Mouse (Mus musculus) forebrain, embryonic 10.5 days (tissue): ENCODE measurements around the gene Daam1. TPM values are rescaled to one million over a fixed set of nuclear protein-coding genes. Genes with fewer than 3 reads are reported as not detected.

Experiments used
- DNase-seq: peaks from one replicate; pipeline ENCODE4 v3.0.0-alpha.2; 2017; ENCODE audit warnings: low spot score; ENCODE audit errors: extremely low spot score
- H3K27ac ChIP-seq: fragments of 300-500 bp; sonication (generic); 2 replicates; pipeline ENCODE4 v1.5.1; 2016; ENCODE audit warnings: mild to moderate bottlenecking
- H3K27me3 ChIP-seq: fragments of 300-500 bp; sonication (generic); 2 replicates; pipeline ENCODE4 v1.6.1; 2016; ENCODE audit warnings: mild to moderate bottlenecking; ENCODE audit not compliant: poor library complexity, severe bottlenecking
- H3K36me3 ChIP-seq: fragments of 300-500 bp; sonication (generic); replicated peaks from 2 replicates; pipeline ENCODE4 v1.6.1; 2016; ENCODE audit warnings: mild to moderate bottlenecking, moderate library complexity
- H3K4me1 ChIP-seq: fragments of 300-500 bp; sonication (generic); 2 replicates; pipeline ENCODE4 v1.6.1; 2016
- H3K4me3 ChIP-seq: fragments of 300-500 bp; sonication (generic); 2 replicates; pipeline ENCODE4 v1.5.1; 2016; ENCODE audit warnings: mild to moderate bottlenecking, moderate library complexity
- H3K9me3 ChIP-seq: fragments of 300-500 bp; sonication (generic); 2 replicates; pipeline ENCODE4 v1.6.1; 2016; ENCODE audit warnings: mild to moderate bottlenecking, moderate library complexity
- WGBS: fragments of 180-500 bp; shearing (Covaris S2); methylation state at CpG from one replicate; pipeline ENCODE4 v1.1.7; 2016; 5-methylcytosine and 5-hydroxymethylcytosine counted together
- polyA plus RNA-seq: library from polyadenylated mRNA; unstranded; fragments of >200 nt; fragmentation: Nextera tagmentation; extraction: Ambion mirVana; gene quantifications from 2 replicates; pipeline ENCODE4 v1.2.1, GENCODE M21; 2016

Gene Daam1
- polyA plus RNA-seq, 1 experiment from 2014 or later, result 7.7 TPM

DNA sequence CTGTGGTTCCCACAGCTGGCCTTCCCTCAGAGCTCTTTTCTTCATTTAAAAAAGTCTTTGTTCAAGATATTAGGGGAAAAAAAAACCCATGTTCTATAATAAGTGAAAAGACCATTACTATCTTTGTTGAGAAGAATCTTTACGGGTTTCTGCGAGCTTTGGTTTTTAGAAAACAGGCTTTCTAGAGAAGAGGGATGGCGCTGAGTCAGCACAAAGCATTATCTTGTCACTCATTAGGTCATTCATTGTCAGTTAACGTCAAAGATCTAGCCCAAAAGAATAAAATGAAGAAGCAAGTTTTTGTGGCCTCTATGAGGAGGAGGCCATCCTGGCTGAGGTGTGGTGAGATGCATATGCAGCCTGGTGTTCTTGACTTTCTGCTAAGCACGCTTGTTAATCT, 78.1 kb downstream of the Daam1 start:
- Histone ChIP-seq H3K36me3 (no peaks in the 10 kb centered on the region), H3K4me3 (no peak overlapping the region), H3K27me3 (no peaks in the 10 kb centered on the region), H3K4me1 (peaks cover 23% of the 10 kb centered on the region), H3K9me3 (no peaks in the 10 kb centered on the region), H3K27ac (no peak overlapping the region)
- WGBS, result 88% methylated on average over 5 of the region's 5 CpGs
- DNase-seq, result no peak

DNA sequence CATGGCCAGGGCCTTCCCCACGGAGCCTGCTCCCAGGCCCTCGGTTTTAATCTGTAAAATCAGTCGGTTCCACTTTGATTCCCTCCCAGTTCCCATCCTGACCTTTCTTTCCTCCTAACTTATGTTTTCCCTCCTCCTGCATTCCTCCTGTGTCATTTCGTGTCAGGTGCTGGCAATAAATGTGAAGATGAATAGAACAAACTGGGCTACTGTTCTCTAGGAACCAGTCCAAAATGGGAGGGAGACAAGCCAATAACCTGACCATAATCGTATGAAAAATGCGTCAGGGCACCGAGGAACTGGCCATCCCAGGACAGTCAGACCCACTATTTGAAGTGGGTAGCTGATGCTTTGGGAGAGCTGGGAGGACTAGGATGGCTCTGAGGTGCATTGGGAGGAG, 79.4 kb downstream of the Daam1 start:
- 78% methylated on average over 7 of the region's 7 CpGs for WGBS

DNA sequence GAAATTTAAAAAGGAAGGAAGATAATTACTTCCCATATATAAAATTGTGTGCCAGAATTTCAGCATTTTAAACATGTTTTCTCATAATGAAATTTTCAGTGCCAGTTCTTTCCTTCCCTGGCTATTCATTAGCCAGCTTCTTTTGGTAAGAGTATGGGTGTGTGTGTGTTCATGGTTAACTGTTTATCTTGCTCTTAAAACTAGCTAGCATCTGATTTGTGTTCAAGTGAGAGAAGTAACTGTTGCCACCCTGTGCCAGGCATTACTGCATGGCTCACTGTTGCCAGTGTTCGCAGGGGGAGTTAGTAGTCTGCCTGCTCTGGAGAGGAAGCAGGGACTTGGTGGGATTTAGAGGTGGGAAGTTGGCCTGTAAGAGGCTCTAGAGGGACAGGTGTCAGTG, 81.4 kb downstream of the Daam1 start:
- Histone ChIP-seq H3K9me3 (no peaks in the 10 kb centered on the region), H3K27me3 (no peaks in the 10 kb centered on the region), H3K27ac (no peak overlapping the region), H3K4me1 (peaks cover 18% of the 10 kb centered on the region), H3K36me3 (peaks cover 18% of the 10 kb centered on the region), H3K4me3 (no peak overlapping the region)
- 91% methylated on average over 1 of the region's 1 CpGs for WGBS
- DNase-seq, result no peak

More for the DNA sequence above, 79.4 kb downstream of the Daam1 start:
- Histone ChIP-seq H3K36me3 (no peaks in the 10 kb centered on the region), H3K27me3 (no peaks in the 10 kb centered on the region), H3K4me3 (no peak overlapping the region), H3K27ac (no peak overlapping the region), H3K4me1 (peaks cover 29% of the 10 kb centered on the region), H3K9me3 (no peaks in the 10 kb centered on the region)
- no peak for DNase-seq

DNA sequence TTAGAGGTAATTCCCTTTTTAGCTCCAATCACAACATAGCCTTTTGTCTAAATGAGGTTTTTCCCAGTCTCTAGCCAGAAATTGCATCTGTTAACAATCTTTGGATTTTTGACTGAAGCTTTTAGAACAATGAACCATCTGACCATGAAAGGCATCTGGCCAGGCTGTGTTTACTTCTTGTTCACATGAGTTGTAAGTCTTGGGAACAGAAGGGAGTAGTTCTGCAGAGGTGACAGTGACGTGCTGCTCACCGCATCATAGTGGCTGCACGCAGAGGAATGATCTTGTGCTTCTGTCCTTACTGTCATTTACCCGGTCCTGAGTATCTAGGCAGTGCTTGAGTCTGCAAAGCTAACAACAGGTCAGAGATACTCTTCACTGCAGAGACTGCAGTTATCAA, 88.3 kb downstream of the Daam1 start:
- DNase-seq, result no peak
- Histone ChIP-seq H3K4me3 (no peak overlapping the region), H3K9me3 (no peaks in the 10 kb centered on the region), H3K36me3 (peaks cover 23% of the 10 kb centered on the region), H3K27ac (no peak overlapping the region), H3K27me3 (no peaks in the 10 kb centered on the region), H3K4me1 (peaks cover 44% of the 10 kb centered on the region)
- 88% methylated on average over 4 of the region's 4 CpGs for WGBS

DNA sequence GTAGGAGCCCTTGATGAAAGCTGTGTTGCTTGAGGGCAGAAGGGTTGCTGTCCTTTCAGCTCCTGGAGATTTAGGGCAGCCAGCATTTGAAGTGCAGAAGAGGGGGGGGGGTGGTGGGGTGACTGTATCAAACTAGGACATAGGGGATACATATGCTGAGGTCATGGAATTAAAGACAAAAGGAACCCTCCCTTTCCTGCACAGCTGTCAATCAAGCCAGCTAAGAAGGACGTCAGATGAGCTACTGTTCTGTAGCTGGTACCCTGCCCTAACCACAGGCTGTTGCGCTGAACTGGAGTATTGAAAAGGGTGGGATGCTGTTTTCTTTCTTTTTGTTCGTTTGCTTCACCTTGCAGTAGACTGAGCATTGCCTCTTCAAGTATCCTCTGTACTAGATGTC, 89.1 kb downstream of the Daam1 start:
- DNase-seq, result no peak
- H3K27ac ChIP-seq, result no peak overlapping the region
- peaks cover 41% of the 10 kb centered on the region for H3K4me1 ChIP-seq
- no peak overlapping the region for H3K4me3 ChIP-seq
- H3K36me3 ChIP-seq, result peaks cover 23% of the 10 kb centered on the region
- 57% methylated on average over 3 of the region's 3 CpGs for WGBS
- no peaks in the 10 kb centered on the region for H3K27me3 ChIP-seq
- no peaks in the 10 kb centered on the region for H3K9me3 ChIP-seq

DNA sequence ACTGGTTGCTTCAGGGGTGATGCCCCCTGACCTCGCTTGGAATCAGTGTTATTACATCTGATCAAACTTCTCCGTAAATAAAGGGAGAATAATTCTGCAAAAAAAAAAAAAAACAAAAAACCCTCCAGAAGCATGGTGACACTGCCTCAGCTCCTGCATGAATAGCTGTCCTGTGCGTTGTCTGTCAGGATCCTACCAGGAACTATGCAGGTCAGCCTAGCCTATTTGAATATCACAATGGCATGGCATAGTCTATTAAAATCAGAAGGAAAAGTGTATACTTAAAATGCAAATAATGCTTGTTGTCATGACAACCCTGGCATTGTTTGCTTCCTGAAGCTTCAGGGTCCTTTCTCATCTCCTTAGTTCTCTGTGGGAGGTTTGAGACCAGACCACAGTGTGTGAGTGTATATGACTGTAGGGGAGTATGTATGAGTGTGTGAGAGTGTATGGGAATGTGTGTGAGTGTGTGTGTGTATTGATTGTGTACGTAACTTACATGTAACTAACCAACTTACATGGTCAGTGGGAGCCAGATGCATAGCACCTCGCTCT, 92.0 kb downstream of the Daam1 start:
- WGBS, result 85% methylated on average over 5 of the region's 5 CpGs
- H3K27me3 ChIP-seq, result no peaks in the 10 kb centered on the region
- DNase-seq, result no peak
- no peaks in the 10 kb centered on the region for H3K36me3 ChIP-seq
- H3K4me1 ChIP-seq, result peaks cover 51% of the 10 kb centered on the region
- H3K27ac ChIP-seq, result no peak overlapping the region
- H3K4me3 ChIP-seq, result no peak overlapping the region
- H3K9me3 ChIP-seq, result no peaks in the 10 kb centered on the region

DNA sequence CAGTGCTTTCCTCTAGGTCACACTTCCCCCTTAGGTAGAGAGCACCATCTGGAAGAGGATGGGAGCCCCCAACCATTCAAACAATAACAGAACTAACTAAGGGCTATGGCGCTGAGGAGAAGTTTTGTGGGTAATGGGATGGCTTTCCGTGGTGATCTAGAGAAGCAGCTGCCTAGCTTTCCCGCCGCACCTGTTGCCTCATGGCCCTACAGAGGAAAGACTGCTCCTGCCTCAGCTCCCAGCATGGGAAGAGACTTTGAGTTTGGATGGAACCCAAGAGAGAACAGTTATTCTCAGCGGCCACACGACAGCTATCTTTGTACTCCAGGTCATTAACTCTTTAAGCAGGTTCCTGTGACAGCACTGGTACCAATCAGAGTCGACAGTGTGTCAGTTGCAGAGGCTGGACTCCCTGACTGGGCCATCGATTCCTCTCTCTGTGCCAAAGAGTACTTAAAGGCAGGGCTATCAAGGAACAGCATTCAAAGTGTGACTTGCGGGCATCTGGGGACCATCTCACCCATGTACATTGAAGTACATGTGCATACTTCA, 94.2 kb downstream of the Daam1 start:
- H3K27ac ChIP-seq, result no peak overlapping the region
- no peaks in the 10 kb centered on the region for H3K27me3 ChIP-seq
- no peak for DNase-seq
- 94% methylated on average over 9 of the region's 9 CpGs for WGBS
- H3K4me3 ChIP-seq, result no peak overlapping the region
- H3K9me3 ChIP-seq, result no peaks in the 10 kb centered on the region
- no peaks in the 10 kb centered on the region for H3K36me3 ChIP-seq
- peaks cover 41% of the 10 kb centered on the region for H3K4me1 ChIP-seq

DNA sequence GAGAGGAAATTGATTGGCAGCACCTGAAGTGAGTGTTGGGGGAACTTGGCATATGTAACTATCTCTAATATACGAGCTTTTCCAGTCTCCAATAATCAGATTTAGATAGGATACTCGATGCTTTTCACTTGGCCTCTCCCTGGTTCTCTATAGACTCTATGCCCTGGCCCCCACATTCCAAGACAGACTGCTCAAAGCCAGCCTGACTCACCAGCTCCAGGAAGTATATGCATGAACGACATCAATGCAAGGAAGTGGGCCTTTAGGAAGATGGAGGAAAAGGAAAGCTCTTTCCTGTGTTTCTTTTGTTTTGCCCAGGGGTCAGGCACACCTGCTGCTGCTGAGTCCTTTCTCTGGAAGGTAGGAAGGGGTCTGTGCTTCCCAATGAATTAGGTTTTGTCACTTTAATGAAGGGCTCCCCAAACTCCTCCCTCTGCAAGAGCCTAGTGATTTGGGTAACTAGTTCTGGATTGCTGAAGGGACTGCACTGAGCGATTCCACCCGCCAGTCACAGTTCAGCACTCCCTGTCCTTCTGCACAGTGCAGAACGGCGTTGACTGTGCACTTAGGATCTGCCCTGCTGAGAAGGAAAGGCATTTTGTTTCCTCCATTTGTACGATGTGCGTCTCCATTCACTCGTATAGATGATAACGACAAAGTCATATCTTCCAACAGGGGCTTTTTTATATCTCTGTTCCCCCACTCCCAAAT, 95.3 kb downstream of the Daam1 start:
- Histone ChIP-seq H3K27me3 (no peaks in the 10 kb centered on the region), H3K36me3 (no peaks in the 10 kb centered on the region), H3K4me1 (peaks cover 36% of the 10 kb centered on the region), H3K9me3 (no peaks in the 10 kb centered on the region), H3K27ac (no peak overlapping the region), H3K4me3 (no peak overlapping the region)
- DNase-seq, result no peak
- 76% methylated on average over 11 of the region's 11 CpGs for WGBS

DNA sequence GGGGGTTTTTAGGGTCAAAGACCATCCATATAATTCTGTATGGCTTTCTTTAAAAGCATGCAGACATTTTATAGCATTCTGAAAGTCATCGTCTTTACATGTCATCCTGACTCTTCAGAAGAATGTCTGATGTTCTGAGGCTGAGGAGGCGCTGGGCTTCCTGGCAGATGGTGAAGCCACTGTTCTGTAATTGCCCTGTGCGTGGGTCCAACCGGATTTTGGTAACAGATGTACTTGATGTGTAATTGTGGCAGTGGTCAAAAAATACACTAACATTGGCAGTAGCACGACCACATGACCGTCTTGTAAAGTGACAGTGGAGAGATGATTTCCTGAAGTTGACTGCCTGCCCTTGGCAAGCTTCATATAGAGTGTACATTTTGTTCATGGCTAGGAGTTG, 97.2 kb downstream of the Daam1 start:
- 92% methylated on average over 6 of the region's 6 CpGs for WGBS
- Histone ChIP-seq H3K4me3 (no peak overlapping the region), H3K9me3 (no peaks in the 10 kb centered on the region), H3K27me3 (no peaks in the 10 kb centered on the region), H3K36me3 (no peaks in the 10 kb centered on the region), H3K4me1 (peaks cover 27% of the 10 kb centered on the region), H3K27ac (no peak overlapping the region)
- no peak for DNase-seq

DNA sequence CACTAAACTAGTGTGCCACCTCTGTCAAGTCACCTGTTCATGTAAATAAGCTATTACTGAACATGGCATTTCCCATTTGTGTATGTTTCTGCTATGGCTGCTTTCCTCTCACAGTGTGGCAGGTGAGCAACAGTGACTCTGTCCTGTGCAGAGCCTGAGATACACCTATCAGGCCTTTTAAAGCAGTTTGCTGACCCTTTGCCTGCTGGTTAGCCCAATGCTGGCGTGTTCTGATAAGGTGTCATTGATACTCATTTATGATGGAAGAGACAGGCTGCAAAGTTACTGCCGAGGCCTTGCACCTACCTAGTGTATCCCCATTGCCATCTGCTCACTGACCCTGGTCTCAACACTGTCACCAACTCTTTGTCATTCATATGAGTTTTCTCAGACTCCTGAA, 99.0 kb downstream of the Daam1 start:
- H3K9me3 ChIP-seq, result no peaks in the 10 kb centered on the region
- 89% methylated on average over 2 of the region's 2 CpGs for WGBS
- no peaks in the 10 kb centered on the region for H3K27me3 ChIP-seq
- H3K4me1 ChIP-seq, result peaks cover 18% of the 10 kb centered on the region
- no peaks in the 10 kb centered on the region for H3K36me3 ChIP-seq
- H3K4me3 ChIP-seq, result no peak overlapping the region
- no peak overlapping the region for H3K27ac ChIP-seq
- DNase-seq, result no peak

DNA sequence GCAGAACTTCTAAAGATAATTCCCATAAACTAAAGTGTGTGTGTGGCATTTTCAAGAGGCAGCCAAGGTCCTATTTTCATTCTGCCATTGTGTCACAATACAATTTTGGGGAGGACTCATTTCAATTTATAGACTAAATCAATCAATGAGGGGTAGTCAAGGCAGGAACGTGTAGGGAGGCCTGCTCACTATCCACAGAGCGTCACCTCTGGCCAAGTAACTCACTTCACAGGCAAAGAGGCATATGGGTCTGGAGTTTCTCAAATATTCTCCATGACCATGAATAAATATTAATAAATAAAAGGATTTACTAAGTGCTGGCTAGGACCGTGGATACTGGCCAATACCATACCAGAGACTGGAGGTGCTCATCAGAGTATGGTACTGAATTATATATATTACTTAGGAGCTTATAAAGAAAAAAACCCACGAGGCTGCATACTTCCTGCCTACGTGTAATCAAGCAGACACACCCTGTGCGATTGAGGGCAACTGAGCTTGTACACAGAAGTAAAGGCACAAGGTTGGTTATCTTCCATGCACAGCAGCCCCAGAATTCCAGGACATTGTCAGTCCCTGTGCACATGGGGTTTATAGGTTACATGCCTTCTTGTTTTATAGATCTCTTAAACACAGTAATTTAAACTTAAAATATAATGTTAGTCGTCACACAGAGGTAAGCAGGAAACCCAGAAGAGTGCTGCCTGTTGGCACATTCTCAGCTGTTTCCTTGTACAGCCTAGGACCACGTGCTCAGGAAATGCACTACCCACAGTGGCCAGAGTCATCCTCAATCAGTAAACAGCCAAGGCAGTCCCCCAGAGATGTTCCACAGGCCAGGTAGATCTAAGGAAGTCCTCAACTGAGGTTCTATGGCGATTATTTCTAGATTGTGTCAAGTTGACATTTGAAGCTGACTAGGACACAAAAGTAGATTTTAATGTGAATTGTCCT, 101.8 kb downstream of the Daam1 start:
- H3K27me3 ChIP-seq, result no peaks in the 10 kb centered on the region
- WGBS, result 87% methylated on average over 9 of the region's 9 CpGs
- DNase-seq, result no peak

DNA sequence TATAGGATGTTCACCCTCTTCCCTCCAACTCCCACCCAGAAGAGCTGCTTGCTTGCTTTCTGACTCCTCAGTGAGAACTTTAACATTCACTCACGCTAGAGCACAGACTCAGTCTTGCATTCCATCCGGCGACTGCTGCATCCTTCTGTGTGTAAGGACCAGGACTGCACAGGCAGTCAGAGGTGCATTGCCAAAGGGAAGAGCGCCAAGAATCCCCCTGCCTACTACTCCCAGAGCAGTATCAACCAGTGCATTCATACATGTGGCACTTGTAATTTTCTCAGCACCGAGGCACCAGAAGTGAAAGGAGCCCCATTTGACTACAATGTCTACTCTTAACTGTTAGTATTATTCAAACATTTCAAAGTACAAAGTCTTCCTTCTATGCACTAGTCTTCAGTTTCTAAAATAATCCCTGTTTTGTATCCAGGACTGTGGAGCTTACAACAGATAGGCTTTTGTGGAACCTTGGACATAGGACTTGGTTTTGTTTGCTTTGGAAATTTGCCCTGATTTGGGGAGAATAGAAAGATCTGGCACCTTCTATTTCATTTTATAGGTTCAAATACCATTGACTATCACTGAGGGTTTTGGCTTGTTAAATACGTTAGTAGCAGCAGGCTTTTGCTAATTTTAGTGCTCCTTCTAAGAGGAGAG, 103.2 kb downstream of the Daam1 start:
- 93% methylated on average over 6 of the region's 6 CpGs for whole genome bisulfite sequencing
- no peaks in the 10 kb centered on the region for H3K27me3 ChIP-seq
- peaks cover 11% of the 10 kb centered on the region for H3K36me3 ChIP-seq
- no peak for DNase-seq
- no peak overlapping the region for H3K27ac ChIP-seq
- no peak overlapping the region for H3K4me3 ChIP-seq
- peaks cover 5% of the 10 kb centered on the region; the same call in 1 of the 2 replicates for H3K4me1 ChIP-seq
- no peaks in the 10 kb centered on the region for H3K9me3 ChIP-seq

More for the DNA sequence above, 101.8 kb downstream of the Daam1 start:
- Histone ChIP-seq H3K4me1 (peaks cover 5% of the 10 kb centered on the region; the same call in 1 of the 2 replicates), H3K36me3 (0 out of 2 replicates have a peak, but pooled peaks cover 2% of the 10 kb centered on the region), H3K27ac (no peak overlapping the region), H3K9me3 (no peaks in the 10 kb centered on the region), H3K4me3 (no peak overlapping the region)
